22 mouse cellular contexts compared by ENCODE assay signal in genomic region chr14:121852531-121852930, GRCm38 (mm10). TPM values are rescaled to one million over a fixed set of nuclear protein-coding genes. Genes with fewer than 3 reads are reported as not detected.
DNase-seq lines count a peak whose midpoint lies in the region; ATAC-seq and TF ChIP-seq lines count a peak whose summit lies in the region.
"Had no signal": no experiment of that assay in that cellular context is flagged by ENCODE, and none has a peak within 500 bp of the region (broad histone marks: within the 10 kb centered on the region; RNA-seq: fewer than 3 reads in every experiment).

No protein-coding gene starts in this region.

- peak; percentile 11 to 14 for DNase-seq in frontal cortex, postnatal 36 days (ENCODE audit: low spot score in 2 of 2)
- DNase-seq in frontal cortex, postnatal 10 days (ENCODE audit: low spot score in 2 of 2) = no peak
- DNase-seq in neural tube, embryonic 10.5 days (ENCODE audit: extremely low spot score, low spot score) = no peak
- peak; percentile 13 for DNase-seq in Patski (ENCODE audit: low read depth, low spot score)
- peak; percentile 62 for DNase-seq in telencephalon, adult 2 months (ENCODE audit: low read depth, low spot score)
- DNase-seq in adrenal gland, adult 2 months = no peak
- DNase-seq: adrenal gland, postnatal 14 days; cerebellum, adult 8-10 months; gastrocnemius, postnatal 25 days; heart, postnatal 14 days; layer of hippocampus, postnatal 36 days; lung, postnatal 10 days; spleen, adult 18-20 months; thymus, adult 2 months had no signal

- peak; percentile 70 for ATAC-seq in neural tube, embryonic 15.5 days (ENCODE audit: low FRiP score)
- peak; percentile 51 for ATAC-seq in Patski
- ATAC-seq: intestine, embryonic 16.5 days; midbrain, embryonic 15.5 days had no signal

- no peaks in the 10 kb centered on the region for H3K36me3 ChIP-seq in neural tube, embryonic 15.5 days
- H3K36me3 ChIP-seq: embryonic facial prominence, embryonic 12.5 days; limb, embryonic 13.5 days; liver, embryonic 15.5 days; midbrain, embryonic 15.5 days had no signal

- H3K9me3 ChIP-seq in neural tube, embryonic 15.5 days (replicated peaks) = no peaks in the 10 kb centered on the region
- H3K9me3 ChIP-seq: embryonic facial prominence, embryonic 12.5 days; limb, embryonic 13.5 days; liver, embryonic 15.5 days; midbrain, embryonic 15.5 days had no signal

- H3K27me3 ChIP-seq in neural tube, embryonic 15.5 days (replicated peaks) = no peaks in the 10 kb centered on the region
- H3K27me3 ChIP-seq in Patski = no peaks in the 10 kb centered on the region
- H3K27me3 ChIP-seq: embryonic facial prominence, embryonic 12.5 days; limb, embryonic 13.5 days; liver, embryonic 15.5 days; midbrain, embryonic 15.5 days had no signal

- peak overlapping the region; percentile 33 for H3K27ac ChIP-seq in neural tube, embryonic 15.5 days (replicated peaks)
- H3K27ac ChIP-seq: embryonic facial prominence, embryonic 12.5 days; hindbrain, embryonic 14.5 days; limb, embryonic 13.5 days; liver, embryonic 15.5 days; midbrain, embryonic 15.5 days had no signal

- no peaks in the 10 kb centered on the region for H3K4me1 ChIP-seq in neural tube, embryonic 15.5 days
- H3K4me1 ChIP-seq: embryonic facial prominence, embryonic 12.5 days; limb, embryonic 13.5 days; liver, embryonic 15.5 days; midbrain, embryonic 15.5 days had no signal

- TF ChIP-seq CTCF in Patski (IDR thresholded peaks at IDR 0.05) = no peak

- in situ Hi-C loops in Patski (cut with MboI; ENCODE audit: low pct_unique_long_range_greater_than_20kb) = no loop called here

- H3K4me3 ChIP-seq in neural tube, embryonic 15.5 days (replicated peaks) = no peak overlapping the region
- H3K4me3 ChIP-seq: embryonic facial prominence, embryonic 12.5 days; limb, embryonic 13.5 days; liver, embryonic 15.5 days; midbrain, embryonic 15.5 days had no signal

- H3K9ac ChIP-seq in neural tube, embryonic 15.5 days (replicated peaks) = no peak overlapping the region
- H3K9ac ChIP-seq: embryonic facial prominence, embryonic 12.5 days; hindbrain, embryonic 14.5 days; limb, embryonic 13.5 days; liver, embryonic 15.5 days; midbrain, embryonic 15.5 days had no signal

- POLR2A ChIA-PET in Patski (lab: Charles Lee) = no interaction called here

- WGBS in neural tube, embryonic 15.5 days = 66% methylated on average over 8 of the region's 8 CpGs

- no peak overlapping the region for H3K4me2 ChIP-seq in neural tube, embryonic 15.5 days
- H3K4me2 ChIP-seq: embryonic facial prominence, embryonic 12.5 days; heart, embryonic 11.5 days; hindbrain, embryonic 14.5 days; limb, embryonic 13.5 days; liver, embryonic 15.5 days; midbrain, embryonic 15.5 days had no signal

- CTCF ChIA-PET in Patski (lab: Charles Lee) = interaction anchor here (0.9 kb wide), 1 partner anchor 14 kb away, joined by 4 read pairs; no protein-coding TSS in a partner anchor

RNA-seq across cellular contexts. Expression of gene Ubac2, which starts 25.9 kb away (rescaled TPM):
- 47.0 and 53.8 TPM in 2 replicates for polyA plus RNA-seq in neural tube, embryonic 15.5 days (2015; fragmentation: Nextera tagmentation; extraction: Ambion mirVana)
- polyA plus RNA-seq in Patski (2021) = 46.7 TPM
- 10 to 100 TPM; 30.4 to 42.2 TPM for total RNA-seq in adrenal gland, adult 2 months (2021)
- polyA plus RNA-seq in adrenal gland, adult 2 months (2012; rRNA removed) = 66.7 and 69.0 TPM in 2 replicates

RNA-seq across cellular contexts. Expression of gene Dock9, which starts 54.9 kb away (rescaled TPM):
- polyA plus RNA-seq in neural tube, embryonic 15.5 days (2015; fragmentation: Nextera tagmentation; extraction: Ambion mirVana) = 9.7 and 10.8 TPM in 2 replicates
- 13.7 TPM for polyA plus RNA-seq in Patski (2021)
- total RNA-seq in adrenal gland, adult 2 months (2021) = 10 to 100 TPM; 18.6 to 29.2 TPM
- polyA plus RNA-seq in adrenal gland, adult 2 months (2012; rRNA removed) = 8.0 and 10.0 TPM in 2 replicates

Comparison
In these comparisons a context has a peak if more than half of its experiments do, and no peak if none do; other contexts are left out.
1. DNase-seq: peak in frontal cortex, postnatal 36 days (2 of 2), Patski (single experiment) and telencephalon, adult 2 months (single experiment); none in frontal cortex, postnatal 10 days (0 of 2), neural tube, embryonic 10.5 days (single experiment) and adrenal gland, adult 2 months (single experiment).